ENCODE assay signal across 13 mouse cellular contexts in genomic region chr7:65772845-65773244, GRCm38 (mm10).
DNase-seq lines count a peak whose midpoint lies in the region; ATAC-seq and TF ChIP-seq lines count a peak whose summit lies in the region.
"Had no signal": no experiment of that assay in that cellular context is flagged by ENCODE, and none has a peak within 500 bp of the region (broad histone marks: within the 10 kb centered on the region; RNA-seq: fewer than 3 reads in every experiment).

No protein-coding gene starts in this region.

- H3K27me3 ChIP-seq in hindbrain, embryonic 16.5 days (replicated peaks; ENCODE audit: control insufficient read depth, insufficient read depth, low read length): no peaks in the 10 kb centered on the region
- H3K27me3 ChIP-seq: limb, embryonic 12.5 days had no signal

- no peak overlapping the region for H3K4me3 ChIP-seq in layer of hippocampus, adult 2 months
- H3K4me3 ChIP-seq in hindbrain, embryonic 16.5 days (ENCODE audit: low read length): no peak overlapping the region
- H3K4me3 ChIP-seq: limb, embryonic 12.5 days; megakaryocyte, embryonic 14.5 days had no signal

- ATAC-seq in hindbrain, embryonic 16.5 days: no peak

- no peaks in the 10 kb centered on the region for H3K9me3 ChIP-seq in hindbrain, embryonic 16.5 days (ENCODE audit: control insufficient read depth, low read length)
- H3K9me3 ChIP-seq: limb, embryonic 12.5 days had no signal

- no peaks in the 10 kb centered on the region for H3K36me3 ChIP-seq in hindbrain, embryonic 16.5 days (ENCODE audit: control insufficient read depth, insufficient read depth, low read length)
- H3K36me3 ChIP-seq: limb, embryonic 12.5 days had no signal

- H3K4me2 ChIP-seq in hindbrain, embryonic 16.5 days (ENCODE audit: low read length): no peak overlapping the region
- H3K4me2 ChIP-seq: limb, embryonic 12.5 days had no signal

- peak; percentile 69 for TF ChIP-seq CTCF in layer of hippocampus, adult 2 months (conservative IDR thresholded peaks at IDR 0.05)

- 81% methylated on average over 3 of the region's 3 CpGs for WGBS in hindbrain, embryonic 16.5 days

- DNase-seq in embryo, embryonic 10 days (ENCODE audit: low spot score): peak; percentile 17
- DNase-seq in embryo, embryonic 9.5 days (ENCODE audit: extremely low spot score): no peak
- no peak for DNase-seq in layer of hippocampus, adult 2 months (ENCODE audit: low spot score in 2 of 2)
- DNase-seq in layer of hippocampus, adult 11-12 months (ENCODE audit: low spot score): no peak
- peak; percentile 16 for DNase-seq in thymus, postnatal 4 days
- no peak for DNase-seq in thymus, adult 18-20 months
- no peak for DNase-seq in frontal cortex, postnatal 10 days (ENCODE audit: low spot score in 2 of 2)
- DNase-seq: cerebellum, adult 8-10 months; heart, postnatal 4 days; layer of hippocampus, adult 9-11 months had no signal

- no peak overlapping the region for H3K27ac ChIP-seq in layer of hippocampus, adult 2 months
- H3K27ac ChIP-seq in hindbrain, embryonic 16.5 days (ENCODE audit: low read depth, low read length): no peak overlapping the region
- H3K27ac ChIP-seq: limb, embryonic 12.5 days had no signal

- no peaks in the 10 kb centered on the region for H3K4me1 ChIP-seq in hindbrain, embryonic 16.5 days (ENCODE audit: control insufficient read depth, insufficient read depth, low read depth, low read length)
- H3K4me1 ChIP-seq: limb, embryonic 12.5 days; megakaryocyte, embryonic 14.5 days had no signal

- no peak overlapping the region for H3K9ac ChIP-seq in hindbrain, embryonic 16.5 days (ENCODE audit: low read depth, low read length)
- H3K9ac ChIP-seq: limb, embryonic 12.5 days had no signal

Comparison
In these comparisons a context has a peak if more than half of its experiments do, and no peak if none do; other contexts are left out.
1. DNase-seq: peak in embryo, embryonic 10 days (single experiment) and thymus, postnatal 4 days (single experiment); none in embryo, embryonic 9.5 days (single experiment), layer of hippocampus, adult 2 months (0 of 2), layer of hippocampus, adult 11-12 months (single experiment), thymus, adult 18-20 months (0 of 2) and frontal cortex, postnatal 10 days (0 of 2).